Mouse (Mus musculus): ENCODE data around the gene Ccnt1. TPM values are rescaled to one million over a fixed set of nuclear protein-coding genes. Genes with fewer than 3 reads are reported as not detected.
"Not testable (repeated sequence)": the region's sequence is repeated elsewhere in the genome, so short reads cannot be mapped to it uniquely, and the experiment has no call there.

The Ccnt1 gene
- total RNA-seq, 1 experiment from 2014 or later = 125 TPM

- ATAC-seq (replicated peaks in 1 of 2; ENCODE audit: insufficient read depth in 1 of 2, low FRiP score in 2 of 2, low TSS enrichment in 1 of 2, low read depth in 1 of 2, poor library complexity in 2 of 2, severe bottlenecking in 2 of 2) = no peak
Measured at GRCm38 (mm10) chr15:98602191-98602881, 31.6 kb upstream of the Ccnt1 start.

- no peak for ATAC-seq (replicated peaks in 1 of 2; ENCODE audit: insufficient read depth in 1 of 2, low FRiP score in 2 of 2, low TSS enrichment in 1 of 2, low read depth in 1 of 2, poor library complexity in 2 of 2, severe bottlenecking in 2 of 2)
Measured at GRCm38 (mm10) chr15:98601832-98602190, 31.1 kb upstream of the Ccnt1 start.

- ATAC-seq (replicated peaks in 1 of 2; ENCODE audit: insufficient read depth in 1 of 2, low FRiP score in 2 of 2, low TSS enrichment in 1 of 2, low read depth in 1 of 2, poor library complexity in 2 of 2, severe bottlenecking in 2 of 2) = no peak
Measured at GRCm38 (mm10) chr15:98600036-98600709, 29.4 kb upstream of the Ccnt1 start.

- ATAC-seq (replicated peaks in 1 of 2; ENCODE audit: insufficient read depth in 1 of 2, low FRiP score in 2 of 2, low TSS enrichment in 1 of 2, low read depth in 1 of 2, poor library complexity in 2 of 2, severe bottlenecking in 2 of 2) = no peak
Measured at GRCm38 (mm10) chr15:98596609-98597008, 25.9 kb upstream of the Ccnt1 start.

GRCm38 (mm10) chr15:98595049-98595448, 24.3 kb upstream of the Ccnt1 start:
- ATAC-seq (replicated peaks in 1 of 2; ENCODE audit: insufficient read depth in 1 of 2, low FRiP score in 2 of 2, low TSS enrichment in 1 of 2, low read depth in 1 of 2, poor library complexity in 2 of 2, severe bottlenecking in 2 of 2) = no peak

GRCm38 (mm10) chr15:98594193-98594592, 23.5 kb upstream of the Ccnt1 start:
- ATAC-seq (replicated peaks in 1 of 2; ENCODE audit: insufficient read depth in 1 of 2, low FRiP score in 2 of 2, low TSS enrichment in 1 of 2, low read depth in 1 of 2, poor library complexity in 2 of 2, severe bottlenecking in 2 of 2) = no peak

- ATAC-seq (replicated peaks in 1 of 2; ENCODE audit: insufficient read depth in 1 of 2, low FRiP score in 2 of 2, low TSS enrichment in 1 of 2, low read depth in 1 of 2, poor library complexity in 2 of 2, severe bottlenecking in 2 of 2) = no peak
Measured at GRCm38 (mm10) chr15:98591396-98591795, 20.7 kb upstream of the Ccnt1 start.

GRCm38 (mm10) chr15:98589640-98590336, 19.1 kb upstream of the Ccnt1 start:
- ATAC-seq (replicated peaks in 1 of 2; ENCODE audit: insufficient read depth in 1 of 2, low FRiP score in 2 of 2, low TSS enrichment in 1 of 2, low read depth in 1 of 2, poor library complexity in 2 of 2, severe bottlenecking in 2 of 2) = peak in 1 of 2 experiments; percentile 48; a peak in 2 of 4 replicates

- ATAC-seq (replicated peaks in 1 of 2; ENCODE audit: insufficient read depth in 1 of 2, low FRiP score in 2 of 2, low TSS enrichment in 1 of 2, low read depth in 1 of 2, poor library complexity in 2 of 2, severe bottlenecking in 2 of 2) = no peak
Measured at GRCm38 (mm10) chr15:98587751-98588150, 17.0 kb upstream of the Ccnt1 start.

- not testable (repeated sequence) for ATAC-seq (replicated peaks in 1 of 2; ENCODE audit: insufficient read depth in 1 of 2, low FRiP score in 2 of 2, low TSS enrichment in 1 of 2, low read depth in 1 of 2, poor library complexity in 2 of 2, severe bottlenecking in 2 of 2)
Measured at GRCm38 (mm10) chr15:98586141-98586540, 15.4 kb upstream of the Ccnt1 start.

GRCm38 (mm10) chr15:98585421-98585820, 14.7 kb upstream of the Ccnt1 start:
- no peak for ATAC-seq (replicated peaks in 1 of 2; ENCODE audit: insufficient read depth in 1 of 2, low FRiP score in 2 of 2, low TSS enrichment in 1 of 2, low read depth in 1 of 2, poor library complexity in 2 of 2, severe bottlenecking in 2 of 2)

- ATAC-seq (replicated peaks in 1 of 2; ENCODE audit: insufficient read depth in 1 of 2, low FRiP score in 2 of 2, low TSS enrichment in 1 of 2, low read depth in 1 of 2, poor library complexity in 2 of 2, severe bottlenecking in 2 of 2) = no peak
Measured at GRCm38 (mm10) chr15:98582996-98583395, 12.3 kb upstream of the Ccnt1 start.

- no peak for ATAC-seq (replicated peaks in 1 of 2; ENCODE audit: insufficient read depth in 1 of 2, low FRiP score in 2 of 2, low TSS enrichment in 1 of 2, low read depth in 1 of 2, poor library complexity in 2 of 2, severe bottlenecking in 2 of 2)
Measured at GRCm38 (mm10) chr15:98582410-98582809, 11.7 kb upstream of the Ccnt1 start.

- peak; percentile 85 to 89 for ATAC-seq (replicated peaks in 1 of 2; ENCODE audit: insufficient read depth in 1 of 2, low FRiP score in 2 of 2, low TSS enrichment in 1 of 2, low read depth in 1 of 2, poor library complexity in 2 of 2, severe bottlenecking in 2 of 2)
Measured at GRCm38 (mm10) chr15:98579795-98580464, 9.2 kb upstream of the Ccnt1 start.

- ATAC-seq (replicated peaks in 1 of 2; ENCODE audit: insufficient read depth in 1 of 2, low FRiP score in 2 of 2, low TSS enrichment in 1 of 2, low read depth in 1 of 2, poor library complexity in 2 of 2, severe bottlenecking in 2 of 2) = no peak
Measured at GRCm38 (mm10) chr15:98579310-98579709, 8.6 kb upstream of the Ccnt1 start.

GRCm38 (mm10) chr15:98573293-98573692, 2.6 kb upstream of the Ccnt1 start:
- no peak for ATAC-seq (replicated peaks in 1 of 2; ENCODE audit: insufficient read depth in 1 of 2, low FRiP score in 2 of 2, low TSS enrichment in 1 of 2, low read depth in 1 of 2, poor library complexity in 2 of 2, severe bottlenecking in 2 of 2)

GRCm38 (mm10) chr15:98569795-98570365, 843 bp downstream of the Ccnt1 start:
- no peak for ATAC-seq (replicated peaks in 1 of 2; ENCODE audit: insufficient read depth in 1 of 2, low FRiP score in 2 of 2, low TSS enrichment in 1 of 2, low read depth in 1 of 2, poor library complexity in 2 of 2, severe bottlenecking in 2 of 2)

GRCm38 (mm10) chr15:98569216-98569615, 1.5 kb downstream of the Ccnt1 start:
- no peak for ATAC-seq (replicated peaks in 1 of 2; ENCODE audit: insufficient read depth in 1 of 2, low FRiP score in 2 of 2, low TSS enrichment in 1 of 2, low read depth in 1 of 2, poor library complexity in 2 of 2, severe bottlenecking in 2 of 2)
